Comparison of ENCODE assay signal across 9 mouse cellular contexts in the genomic region with DNA sequence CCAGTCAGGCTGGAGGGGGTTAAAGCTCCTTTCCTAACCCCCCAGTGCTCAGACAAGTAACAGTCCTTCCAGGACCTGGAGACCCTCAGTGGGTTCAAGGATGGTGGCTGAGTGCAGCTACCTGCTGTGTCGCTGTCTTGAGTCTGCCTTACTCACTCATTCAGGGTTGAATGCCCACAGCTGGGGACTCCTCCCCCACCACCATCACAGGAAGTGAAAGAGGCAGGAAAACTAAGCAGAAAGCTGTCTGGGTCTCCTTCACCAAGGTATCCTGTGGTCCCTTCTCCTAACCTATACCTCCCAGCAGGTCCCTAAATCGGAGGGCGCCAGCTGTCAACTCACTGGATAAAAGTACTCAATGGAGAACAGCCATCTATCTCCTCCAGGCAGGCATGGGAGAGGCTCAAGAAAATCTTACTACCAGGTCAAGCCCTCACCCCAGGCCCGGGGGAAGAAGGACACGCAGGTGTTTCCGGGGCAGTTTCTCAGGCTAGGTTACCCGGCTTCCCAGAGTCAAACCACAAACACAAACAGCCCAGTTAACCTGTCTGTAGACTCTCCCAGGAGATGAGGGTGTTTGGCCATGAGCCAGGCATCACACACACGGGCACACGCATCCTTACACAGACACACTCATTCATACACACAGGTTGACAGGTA. TPM values are rescaled to one million over a fixed set of nuclear protein-coding genes. Genes with fewer than 3 reads are reported as not detected.
DNase-seq lines count a peak whose midpoint lies in the region; ATAC-seq lines count a peak whose summit lies in the region.
"Had no signal": no experiment of that assay in that cellular context is flagged by ENCODE, and none has a peak within 500 bp of the region (broad histone marks: within the 10 kb centered on the region; RNA-seq: fewer than 3 reads in every experiment).

No protein-coding gene starts in this region.

- 0 out of 2 replicates have a peak overlapping the region, but pooled peaks have one; percentile 6 for H3K4me3 ChIP-seq in heart, embryonic 13.5 days
- no peak overlapping the region for H3K4me3 ChIP-seq in forebrain, embryonic 13.5 days
- H3K4me3 ChIP-seq: limb, embryonic 15.5 days had no signal

- H3K4me1 ChIP-seq in heart, embryonic 13.5 days, result peaks cover 67% of the 10 kb centered on the region
- H3K4me1 ChIP-seq in forebrain, embryonic 13.5 days, result peaks cover 53% of the 10 kb centered on the region

- no peaks in the 10 kb centered on the region for H3K9me3 ChIP-seq in heart, embryonic 13.5 days
- H3K9me3 ChIP-seq in forebrain, embryonic 13.5 days (replicated peaks), result no peaks in the 10 kb centered on the region
- H3K9me3 ChIP-seq: limb, embryonic 15.5 days had no signal

- no peak for ATAC-seq in heart, embryonic 13.5 days (ENCODE audit: extremely low read depth, insufficient number of reproducible peaks, low FRiP score, low TSS enrichment)
- ATAC-seq in neutrophil, adult 5-6 weeks (ENCODE audit: extremely low read depth, insufficient number of reproducible peaks, low FRiP score, poor library complexity, severe bottlenecking), result peak; percentile 33
- ATAC-seq in forebrain, embryonic 13.5 days, result no peak

- 51% methylated on average over 9 of the region's 9 CpGs for WGBS in heart, embryonic 13.5 days
- WGBS in forebrain, embryonic 13.5 days, result 53% methylated on average over 9 of the region's 9 CpGs

- H3K36me3 ChIP-seq in heart, embryonic 13.5 days, result peaks cover 23% of the 10 kb centered on the region
- 0 out of 2 replicates have a peak, but pooled peaks cover 6% of the 10 kb centered on the region for H3K36me3 ChIP-seq in forebrain, embryonic 13.5 days (ENCODE audit: poor library complexity, severe bottlenecking)

- H3K27ac ChIP-seq in heart, embryonic 13.5 days (replicated peaks), result peak overlapping the region; percentile 78
- no peak overlapping the region for H3K27ac ChIP-seq in forebrain, embryonic 13.5 days

- H3K27me3 ChIP-seq in heart, embryonic 13.5 days (replicated peaks), result no peaks in the 10 kb centered on the region
- H3K27me3 ChIP-seq in forebrain, embryonic 13.5 days, result peaks cover 9% of the 10 kb centered on the region
- H3K27me3 ChIP-seq: limb, embryonic 15.5 days had no signal

- H3K4me2 ChIP-seq in heart, embryonic 13.5 days, result peak overlapping the region; percentile 45
- H3K4me2 ChIP-seq in forebrain, embryonic 13.5 days, result no peak overlapping the region
- H3K4me2 ChIP-seq: limb, embryonic 15.5 days had no signal

- peak overlapping the region; percentile 65 for H3K9ac ChIP-seq in heart, embryonic 13.5 days
- no peak overlapping the region; the same call in 1 of the 2 replicates for H3K9ac ChIP-seq in forebrain, embryonic 13.5 days
- H3K9ac ChIP-seq: limb, embryonic 15.5 days had no signal

- no peak for DNase-seq in heart, adult 9 months (ENCODE audit: low spot score in 2 of 2)
- peak; percentile 81 to 85 for DNase-seq in B cell, adult 2 months
- peak; percentile 44 to 48 for DNase-seq in cerebellum, postnatal 10 days
- DNase-seq in ovary, postnatal 14 days (ENCODE audit: low spot score), result no peak
- no peak for DNase-seq in urinary bladder, postnatal 14 days (ENCODE audit: low spot score)

RNA-seq across cellular contexts. Expression of gene Csrnp1, which starts 6.2 kb away (rescaled TPM):
- polyA plus RNA-seq in heart, embryonic 13.5 days (2015; fragmentation: Nextera tagmentation; extraction: Ambion mirVana), result 5.7 and 6.8 TPM in 2 replicates
- total RNA-seq in neutrophil, adult 5-6 weeks (2017), result 105 and 114 TPM in 2 replicates
- 1.3 and 1.5 TPM in 2 replicates for polyA plus RNA-seq in forebrain, embryonic 13.5 days (2015; fragmentation: Nextera tagmentation; extraction: Ambion mirVana)

RNA-seq across cellular contexts. Expression of gene Ttc21a, which starts 40.9 kb away (rescaled TPM):
- polyA plus RNA-seq in heart, embryonic 13.5 days (2015; fragmentation: Nextera tagmentation; extraction: Ambion mirVana), result 0.17 and 0.27 TPM in 2 replicates
- 0.35 TPM in 1 of 2 replicates, not detected in the other for total RNA-seq in neutrophil, adult 5-6 weeks (2017)
- 0.32 and 0.54 TPM in 2 replicates for polyA plus RNA-seq in forebrain, embryonic 13.5 days (2015; fragmentation: Nextera tagmentation; extraction: Ambion mirVana)

RNA-seq across cellular contexts. Expression of gene Gorasp1, which starts 40.9 kb away (rescaled TPM):
- polyA plus RNA-seq in heart, embryonic 13.5 days (2015; fragmentation: Nextera tagmentation; extraction: Ambion mirVana), result 21.4 and 23.8 TPM in 2 replicates
- total RNA-seq in neutrophil, adult 5-6 weeks (2017), result 1.7 and 3.6 TPM in 2 replicates
- 20.0 and 22.9 TPM in 2 replicates for polyA plus RNA-seq in forebrain, embryonic 13.5 days (2015; fragmentation: Nextera tagmentation; extraction: Ambion mirVana)

RNA-seq across cellular contexts. Expression of gene Xirp1, which starts 45.1 kb away (rescaled TPM):
- polyA plus RNA-seq in heart, embryonic 13.5 days (2015; fragmentation: Nextera tagmentation; extraction: Ambion mirVana), result 44.6 and 47.2 TPM in 2 replicates
- total RNA-seq in neutrophil, adult 5-6 weeks (2017), result not detected in 2 replicates
- not detected in 2 replicates for polyA plus RNA-seq in forebrain, embryonic 13.5 days (2015; fragmentation: Nextera tagmentation; extraction: Ambion mirVana)

Comparison
In these comparisons a context has a peak if more than half of its experiments do, and no peak if none do; other contexts are left out.
1. DNase-seq: peak in B cell, adult 2 months (2 of 2) and cerebellum, postnatal 10 days (2 of 2); none in heart, adult 9 months (0 of 2), ovary, postnatal 14 days (single experiment) and urinary bladder, postnatal 14 days (single experiment).